Mouse (Mus musculus) MEL (cell line): ENCODE measurements around the gene Zfp612. TPM values are rescaled to one million over a fixed set of nuclear protein-coding genes. Genes with fewer than 3 reads are reported as not detected.

Source experiments
- DNase-seq: peaks from one replicate; pipeline ENCODE4 v3.0.0; 2011; ENCODE audit warnings: low read depth, low spot score
- H3K27ac ChIP-seq: 2 replicates; pipeline ENCODE4 v1.5.1; 2012; ENCODE audit warnings: low read depth, mild to moderate bottlenecking, control low read depth, low read length, moderate library complexity; ENCODE audit not compliant: control insufficient read depth
- H3K27me3 ChIP-seq, 2 experiments: fragments of 150-350 bp in 1 of 2; sonication (generic) in 1 of 2; 2 replicates each; pipeline ENCODE4 v1.6.1; 2012; ENCODE audit warnings: low read length in 2 of 2, mild to moderate bottlenecking in 2 of 2, improper control_type of control experiment in 1 of 2, moderate library complexity in 1 of 2; ENCODE audit not compliant: insufficient read depth in 2 of 2, control insufficient read depth in 1 of 2
- H3K36me3 ChIP-seq, 2 experiments: 2 replicates each; pipeline ENCODE4 v1.6.1; 2012 to 2014; ENCODE audit warnings: low read length in 2 of 2, improper control_type of control experiment in 1 of 2, inconsistent platforms in 1 of 2, mild to moderate bottlenecking in 1 of 2; ENCODE audit not compliant: insufficient read depth in 2 of 2, control insufficient read depth in 1 of 2
- H3K4me1 ChIP-seq, 2 experiments: fragments of 150-350 bp in 1 of 2; sonication (generic) in 1 of 2; 2 replicates each; pipeline ENCODE4 v1.6.1; 2012; ENCODE audit warnings: low read length in 2 of 2, improper control_type of control experiment in 1 of 2, mild to moderate bottlenecking in 1 of 2; ENCODE audit not compliant: insufficient read depth in 2 of 2, control insufficient read depth in 1 of 2
- H3K4me3 ChIP-seq, 2 experiments: fragments of 150-350 bp in 1 of 2; sonication (generic) in 1 of 2; 2 replicates each; pipeline ENCODE4 v1.5.1; 2012; ENCODE audit warnings: low read depth in 2 of 2, low read length in 2 of 2, mild to moderate bottlenecking in 2 of 2, moderate library complexity in 2 of 2, control low read depth in 1 of 2, improper control_type of control experiment in 1 of 2; ENCODE audit not compliant: control insufficient read depth in 1 of 2, insufficient read depth in 1 of 2
- H3K79me2 ChIP-seq: 2 replicates; pipeline ENCODE4 v1.6.1; 2012; ENCODE audit warnings: mild to moderate bottlenecking, low read length, moderate library complexity; ENCODE audit not compliant: control insufficient read depth, poor library complexity, insufficient read depth
- H3K9ac ChIP-seq: 2 replicates; pipeline ENCODE4 v1.6.1; 2012; ENCODE audit warnings: low read depth, mild to moderate bottlenecking, control low read depth, low read length, moderate library complexity; ENCODE audit not compliant: control insufficient read depth, poor library complexity, severe bottlenecking
- H3K9me3 ChIP-seq: fragments of 150-350 bp; sonication (generic); replicated peaks from 2 replicates; pipeline ENCODE4 v1.6.1; 2012; ENCODE audit warnings: mild to moderate bottlenecking, low read length, improper control_type of control experiment, moderate library complexity; ENCODE audit not compliant: insufficient read depth
- BHLHE40 ChIP-seq: IDR thresholded peaks from 2 replicates; pipeline ENCODE4 v1.6.1; 2012; ENCODE audit warnings: low read depth, mild to moderate bottlenecking, inconsistent platforms, low read length, improper control_type of control experiment, borderline replicate concordance
- CHD1 ChIP-seq: IDR thresholded peaks from 2 replicates; pipeline ENCODE4 v1.6.1; 2012; ENCODE audit warnings: low read depth, mild to moderate bottlenecking, inconsistent platforms, low read length, improper control_type of control experiment
- CTCF ChIP-seq, 3 experiments: IDR thresholded peaks in 2 of 3; conservative IDR thresholded peaks in 1 of 3; 2 replicates each; pipeline ENCODE4 v1.5.1; 2011 to 2012; ENCODE audit warnings: low read length in 3 of 3, low read depth in 2 of 3, mild to moderate bottlenecking in 2 of 3, improper control_type of control experiment in 1 of 3, inconsistent platforms in 1 of 3, mixed read lengths in 1 of 3, moderate library complexity in 1 of 3; ENCODE audit not compliant: control insufficient read depth in 1 of 3, insufficient read depth in 1 of 3, poor library complexity in 1 of 3, severe bottlenecking in 1 of 3
- ELF1 ChIP-seq: IDR thresholded peaks from 2 replicates; pipeline ENCODE4 v1.6.1; 2014; ENCODE audit warnings: low read depth, mild to moderate bottlenecking, inconsistent platforms, low read length, improper control_type of control experiment, moderate library complexity
- GABPA ChIP-seq: IDR thresholded peaks from 2 replicates; pipeline ENCODE4 v1.6.1; 2012; ENCODE audit warnings: low read depth, mild to moderate bottlenecking, inconsistent platforms, low read length, improper control_type of control experiment, moderate library complexity
- HCFC1 ChIP-seq: IDR thresholded peaks from 2 replicates; pipeline ENCODE4 v1.6.1; 2012; ENCODE audit warnings: low read depth, mild to moderate bottlenecking, inconsistent platforms, low read length, improper control_type of control experiment, moderate library complexity
- KAT2A ChIP-seq: conservative IDR thresholded peaks from 2 replicates; pipeline ENCODE4 v1.6.1; 2012; ENCODE audit warnings: low read depth, low read length, improper control_type of control experiment, inconsistent platforms
- MAX ChIP-seq: IDR thresholded peaks from 2 replicates; pipeline ENCODE4 v1.6.1; 2011; ENCODE audit warnings: low read length, improper control_type of control experiment
- MAZ ChIP-seq: IDR thresholded peaks from 2 replicates; pipeline ENCODE4 v1.6.1; 2012; ENCODE audit warnings: low read depth, mild to moderate bottlenecking, inconsistent platforms, low read length, improper control_type of control experiment
- MEF2A ChIP-seq: IDR thresholded peaks from 2 replicates; pipeline ENCODE4 v1.6.1; 2014; ENCODE audit warnings: low read depth, mild to moderate bottlenecking, inconsistent platforms, low read length, improper control_type of control experiment; ENCODE audit not compliant: poor library complexity, insufficient replicate concordance, severe bottlenecking; ENCODE audit errors: extremely low read depth
- MYC ChIP-seq: IDR thresholded peaks from 2 replicates; pipeline ENCODE4 v1.6.1; 2011; ENCODE audit warnings: low read depth, mild to moderate bottlenecking, low read length, improper control_type of control experiment, moderate library complexity
- NELFE ChIP-seq: IDR thresholded peaks from 2 replicates; pipeline ENCODE4 v1.6.1; 2011; ENCODE audit warnings: low read depth, low read length, improper control_type of control experiment
- POLR2A ChIP-seq, 2 experiments: IDR thresholded peaks; 2 replicates each; pipeline ENCODE4 v1.6.1; 2011 to 2012; ENCODE audit warnings: low read length in 2 of 2, mild to moderate bottlenecking in 2 of 2, control low read depth in 1 of 2, improper control_type of control experiment in 1 of 2, low read depth in 1 of 2, moderate library complexity in 1 of 2; ENCODE audit not compliant: control insufficient read depth in 1 of 2, insufficient read depth in 1 of 2, poor library complexity in 1 of 2
- POLR2AphosphoS2 ChIP-seq: IDR thresholded peaks from 2 replicates; pipeline ENCODE4 v1.6.1; 2011; ENCODE audit warnings: low read length, improper control_type of control experiment
- POLR2AphosphoS5 ChIP-seq: IDR thresholded peaks from 2 replicates; pipeline ENCODE4 v1.6.1; 2012; ENCODE audit warnings: low read depth, borderline replicate concordance, mild to moderate bottlenecking, inconsistent platforms, low read length, moderate library complexity, mixed read lengths
- RAD21 ChIP-seq: IDR thresholded peaks from 2 replicates; pipeline ENCODE4 v1.6.1; 2011; ENCODE audit warnings: mild to moderate bottlenecking, low read depth, low read length, improper control_type of control experiment
- RCOR1 ChIP-seq: IDR thresholded peaks from 2 replicates; pipeline ENCODE4 v1.6.1; 2012; ENCODE audit warnings: low read depth, mild to moderate bottlenecking, inconsistent platforms, low read length, improper control_type of control experiment
- SIN3A ChIP-seq: IDR thresholded peaks from 2 replicates; pipeline ENCODE4 v1.6.1; 2012; ENCODE audit warnings: low read length, improper control_type of control experiment, inconsistent platforms
- SMC3 ChIP-seq: IDR thresholded peaks from 2 replicates; pipeline ENCODE4 v1.6.1; 2011; ENCODE audit warnings: low read depth, low read length, improper control_type of control experiment
- TAL1 ChIP-seq: IDR thresholded peaks from 2 replicates; pipeline ENCODE4 v1.6.1; 2012; ENCODE audit warnings: mild to moderate bottlenecking, inconsistent platforms, low read length, moderate library complexity, mixed read lengths
- USF1 ChIP-seq: IDR thresholded peaks from 2 replicates; pipeline ENCODE4 v1.6.1; 2014; ENCODE audit warnings: low read depth, mild to moderate bottlenecking, inconsistent platforms, low read length, improper control_type of control experiment, moderate library complexity
- ZC3H11A ChIP-seq: IDR thresholded peaks from 2 replicates; pipeline ENCODE4 v1.6.1; 2012; ENCODE audit warnings: low read depth, mild to moderate bottlenecking, inconsistent platforms, low read length, improper control_type of control experiment
- ZKSCAN1 ChIP-seq: IDR thresholded peaks from 2 replicates; pipeline ENCODE4 v1.6.1; 2012; ENCODE audit warnings: low read depth, mild to moderate bottlenecking, inconsistent platforms, low read length, improper control_type of control experiment, moderate library complexity
- ZMIZ1 ChIP-seq: IDR thresholded peaks from 2 replicates; pipeline ENCODE4 v1.6.1; 2012; ENCODE audit warnings: low read depth, mild to moderate bottlenecking, inconsistent platforms, low read length, improper control_type of control experiment, moderate library complexity
- ZNF384 ChIP-seq: IDR thresholded peaks from 2 replicates; pipeline ENCODE4 v1.6.1; 2012; ENCODE audit warnings: low read depth, mild to moderate bottlenecking, inconsistent platforms, low read length, improper control_type of control experiment
- polyA plus RNA-seq, 2 experiments: library from polyadenylated mRNA; stranded (reverse) in 1 of 2; unstranded in 1 of 2; fragments of >175 nt in 1 of 2; fragments of >200 nt in 1 of 2; gene quantifications; 2 replicates each; pipeline versions ENCODE4 v1.2.1 to v1.2.4; 2012; ENCODE audit warnings: low replicate concordance in 2 of 2, low read depth in 1 of 2; ENCODE audit not compliant: insufficient read length in 2 of 2, insufficient read depth in 1 of 2, missing spikeins in 1 of 2
- total RNA-seq: library from RNA; depleted of rRNA; stranded (reverse); fragments of 300-350 nt; gene quantifications from 2 replicates; pipeline ENCODE4 v1.2.3, GENCODE M21; 2012

Zfp612 gene
- total and polyA plus RNA-seq, 3 experiments, result not detected

DNA sequence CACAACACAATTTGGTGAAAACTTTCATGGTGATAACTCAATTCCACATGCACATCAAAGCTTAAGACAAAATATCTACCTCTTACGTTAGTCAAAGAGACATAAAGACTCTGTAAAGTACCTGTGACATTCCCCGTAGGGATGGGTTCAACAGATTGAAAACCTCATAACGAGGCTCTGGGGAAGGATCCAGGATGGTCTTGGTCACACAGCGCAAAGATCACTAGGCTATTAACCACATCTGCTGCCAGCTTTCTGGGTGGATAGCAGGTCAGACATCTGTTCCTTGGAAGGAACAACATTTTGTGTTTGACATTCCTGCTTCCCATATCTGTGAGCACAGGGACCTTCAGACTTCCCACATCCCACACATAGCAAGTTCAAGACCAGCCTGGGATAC is 9.8 kb upstream of the Zfp612 start:
- no peaks in the 10 kb centered on the region for H3K36me3 ChIP-seq
- no peak overlapping the region for H3K27ac ChIP-seq
- no peak overlapping the region for H3K4me3 ChIP-seq
- no peak for DNase-seq
- H3K9me3 ChIP-seq, result no peaks in the 10 kb centered on the region
- TF ChIP-seq HCFC1, result no peak
- TF ChIP-seq MEF2A, result no peak
- TF ChIP-seq ZKSCAN1, result no peak
- TF ChIP-seq TAL1, result no peak
- TF ChIP-seq ZMIZ1, result no peak
- no peak for TF ChIP-seq CHD1
- no peak for TF ChIP-seq MYC
- TF ChIP-seq CTCF (IDR thresholded peaks at IDR 0.05 in 2 of 3, conservative IDR thresholded peaks at IDR 0.05 in 1 of 3; ENCODE audit: control insufficient read depth in 1 of 3, insufficient read depth in 1 of 3, low read depth in 2 of 3, low read length in 3 of 3, poor library complexity in 1 of 3, severe bottlenecking in 1 of 3), result no peak
- no peak for TF ChIP-seq SMC3
- TF ChIP-seq ELF1, result no peak
- no peak for TF ChIP-seq MAZ
- no peak for TF ChIP-seq KAT2A
- TF ChIP-seq BHLHE40, result no peak
- TF ChIP-seq ZNF384, result no peak
- TF ChIP-seq RCOR1, result no peak
- no peak for TF ChIP-seq RAD21
- TF ChIP-seq MAX, result no peak
- no peak for TF ChIP-seq POLR2AphosphoS2
- no peak for TF ChIP-seq POLR2A (IDR thresholded peaks at IDR 0.05; ENCODE audit: control insufficient read depth in 1 of 2, insufficient read depth in 1 of 2, low read depth in 1 of 2, low read length in 2 of 2, poor library complexity in 1 of 2)
- no peak overlapping the region for H3K9ac ChIP-seq
- no peaks in the 10 kb centered on the region for H3K27me3 ChIP-seq
- no peaks in the 10 kb centered on the region for H3K79me2 ChIP-seq
- no peaks in the 10 kb centered on the region for H3K4me1 ChIP-seq

DNA sequence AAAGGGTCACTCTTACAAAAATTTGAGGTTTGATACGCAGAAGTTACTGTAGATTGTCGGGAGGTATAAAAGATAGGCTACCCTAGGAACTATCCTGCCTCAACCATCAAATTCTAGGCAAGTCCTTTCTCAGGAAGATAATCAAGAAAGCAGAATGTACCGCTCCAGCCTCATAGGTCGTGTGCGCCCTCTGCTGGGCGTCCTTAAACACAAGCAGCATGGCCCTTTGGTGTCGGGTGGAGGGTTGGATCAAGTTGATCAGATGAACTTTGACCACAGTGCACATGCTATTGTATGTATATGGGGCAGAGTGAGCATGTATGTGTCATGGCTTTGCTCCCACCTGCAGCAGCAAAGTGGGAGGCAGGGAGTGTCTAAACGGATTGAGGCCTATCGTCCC is 7.9 kb upstream of the Zfp612 start:
- no peak overlapping the region for H3K27ac ChIP-seq
- no peaks in the 10 kb centered on the region for H3K4me1 ChIP-seq
- H3K9me3 ChIP-seq, result no peaks in the 10 kb centered on the region
- H3K4me3 ChIP-seq, result no peak overlapping the region
- H3K9ac ChIP-seq, result no peak overlapping the region
- peak; percentile 58 for DNase-seq
- H3K27me3 ChIP-seq, result no peaks in the 10 kb centered on the region
- no peaks in the 10 kb centered on the region for H3K36me3 ChIP-seq
- H3K79me2 ChIP-seq, result no peaks in the 10 kb centered on the region
- no peak for TF ChIP-seq POLR2AphosphoS5
- peak; percentile 63 to 90 (median 80) for TF ChIP-seq CTCF (IDR thresholded peaks at IDR 0.05 in 2 of 3, conservative IDR thresholded peaks at IDR 0.05 in 1 of 3; ENCODE audit: control insufficient read depth in 1 of 3, insufficient read depth in 1 of 3, low read depth in 2 of 3, low read length in 3 of 3, poor library complexity in 1 of 3, severe bottlenecking in 1 of 3)
- no peak for TF ChIP-seq NELFE
- TF ChIP-seq SIN3A, result no peak
- no peak for TF ChIP-seq POLR2A (IDR thresholded peaks at IDR 0.05; ENCODE audit: control insufficient read depth in 1 of 2, insufficient read depth in 1 of 2, low read depth in 1 of 2, low read length in 2 of 2, poor library complexity in 1 of 2)
- no peak for TF ChIP-seq ELF1
- peak; percentile 46 for TF ChIP-seq ZC3H11A
- TF ChIP-seq USF1, result no peak
- TF ChIP-seq KAT2A, result no peak
- peak; percentile 73 for TF ChIP-seq SMC3
- no peak for TF ChIP-seq GABPA
- peak; percentile 75 for TF ChIP-seq RAD21
- TF ChIP-seq, all 39 proteins: peak for 4
